Mouse (Mus musculus) cerebellum, adult 2 months (tissue): Measurements from ENCODE around the gene Mctp1.

Experiments
- CTCF ChIP-seq: fragments of 200-500 bp; IDR thresholded peaks from 2 replicates; pipeline ENCODE4 v1.5.1; 2011; ENCODE audit warnings: low read depth, mild to moderate bottlenecking, control low read depth, low read length, moderate library complexity, borderline replicate concordance; ENCODE audit not compliant: insufficient read depth
- POLR2A ChIP-seq: fragments of 200-500 bp; IDR thresholded peaks from 2 replicates; pipeline ENCODE4 v1.6.1; 2011; ENCODE audit warnings: low read length, control low read depth, borderline replicate concordance; ENCODE audit not compliant: insufficient read depth

GRCm38 (mm10) chr13:76446059-76446458 lies 61.7 kb downstream of the Mctp1 start:
- TF ChIP-seq CTCF (no peak), POLR2A (no peak)
